Mouse (Mus musculus): Measurements from ENCODE around the gene Il27ra. TPM values are rescaled to one million over a fixed set of nuclear protein-coding genes. Genes with fewer than 3 reads are reported as not detected.

Il27ra gene
- total and polyA plus RNA-seq, 2 experiments from 2014 or later, result 2.6 to 3.9 TPM

GRCm38 (mm10) chr8:83981533-83981932, 60.9 kb downstream of the Il27ra start:
- Histone ChIP-seq H3K9ac (replicated peaks; ENCODE audit: low read depth, low read length) (no peak overlapping the region), H3K27ac (ENCODE audit: low read depth) (peak overlapping the region; percentile 97), H3K4me1 (ENCODE audit: control insufficient read depth, insufficient read depth) (peaks cover 41% of the 10 kb centered on the region), H3K4me3 (ENCODE audit: low read depth, low read length) (no peak overlapping the region), H3K9me3 (replicated peaks; ENCODE audit: control insufficient read depth, low read length) (no peaks in the 10 kb centered on the region), H3K36me3 (replicated peaks; ENCODE audit: control insufficient read depth, insufficient read depth, low read length) (peaks cover 55% of the 10 kb centered on the region), H3K27me3 (ENCODE audit: control insufficient read depth, insufficient read depth, low read length) (no peaks in the 10 kb centered on the region), H3K4me2 (ENCODE audit: low read depth, low read length) (no peak overlapping the region)
- DNase-seq (ENCODE audit: low spot score), result no peak
- 85% methylated on average over 7 of the region's 7 CpGs for WGBS
- ATAC-seq (ENCODE audit: insufficient read depth, low read depth), result no peak
- TF ChIP-seq CTCF (IDR thresholded peaks at IDR 0.05; ENCODE audit: low read depth), result no peak; the same call in 1 of the 2 replicates
- TF ChIP-seq EP300 (IDR thresholded peaks at IDR 0.05; ENCODE audit: low read depth), result no peak

GRCm38 (mm10) chr8:83980845-83981244, 61.5 kb downstream of the Il27ra start:
- H3K27me3 ChIP-seq (ENCODE audit: control insufficient read depth, insufficient read depth, low read length), result no peaks in the 10 kb centered on the region
- peak; percentile 63 for TF ChIP-seq CTCF (IDR thresholded peaks at IDR 0.05; ENCODE audit: low read depth)
- peak; percentile 67; the same call in 1 of the 2 replicates for TF ChIP-seq EP300 (IDR thresholded peaks at IDR 0.05; ENCODE audit: low read depth)
- H3K36me3 ChIP-seq (replicated peaks; ENCODE audit: control insufficient read depth, insufficient read depth, low read length), result peaks cover 48% of the 10 kb centered on the region
- peak; percentile 73 for DNase-seq (ENCODE audit: low spot score)
- H3K27ac ChIP-seq (ENCODE audit: low read depth), result peak overlapping the region; percentile 97
- peak; percentile 84 for ATAC-seq (ENCODE audit: insufficient read depth, low read depth)
- no peak overlapping the region for H3K4me2 ChIP-seq (ENCODE audit: low read depth, low read length)
- no peak overlapping the region for H3K4me3 ChIP-seq (ENCODE audit: low read depth, low read length)
- H3K4me1 ChIP-seq (ENCODE audit: control insufficient read depth, insufficient read depth), result peaks cover 44% of the 10 kb centered on the region
- no peak overlapping the region for H3K9ac ChIP-seq (replicated peaks; ENCODE audit: low read depth, low read length)
- H3K9me3 ChIP-seq (replicated peaks; ENCODE audit: control insufficient read depth, low read length), result no peaks in the 10 kb centered on the region
- 43% methylated on average over 8 of the region's 8 CpGs for WGBS

MicroRNA genes within 50 kb of the gene (microRNA counts, 519-probe panel; counts per million panel counts)
- microRNA mmu-miR-1199 (not detected), microRNA mmu-miR-709 (not detected)

Small RNA genes lying within 50 kb of the gene (microRNA-seq; reads per million reads assigned to microRNA genes)
- not detected for gene Mir1199
- not detected for gene Mir709
- 4.1 reads per million, percentile 18 among the genes with 10 or more reads in this experiment for gene Mir8111

Other genes starting within 250 kb of the Il27ra start
- gene Adgrl1, start 142.5 kb downstream of the Il27ra start, total RNA-seq (2014; rRNA removed; ENCODE audit: low replicate concordance), result 28.7 and 58.4 TPM in 2 replicates
- 3.8 and 4.4 TPM in 2 replicates for gene Adgrl1, start 142.5 kb downstream of the Il27ra start, polyA plus RNA-seq (2015; fragmentation: Nextera tagmentation; extraction: Ambion mirVana)
- 0.08 and 1.3 TPM in 2 replicates for gene Gm10644, start 87.4 kb downstream of the Il27ra start, total RNA-seq (2014; rRNA removed; ENCODE audit: low replicate concordance)
- 0.41 and 0.42 TPM in 2 replicates for gene Gm10644, start 87.4 kb downstream of the Il27ra start, polyA plus RNA-seq (2015; fragmentation: Nextera tagmentation; extraction: Ambion mirVana)
- 109 and 155 TPM in 2 replicates for gene Asf1b, start 87.1 kb downstream of the Il27ra start, total RNA-seq (2014; rRNA removed; ENCODE audit: low replicate concordance)
- 19.2 and 21.5 TPM in 2 replicates for gene Asf1b, start 87.1 kb downstream of the Il27ra start, polyA plus RNA-seq (2015; fragmentation: Nextera tagmentation; extraction: Ambion mirVana)
- 246 and 345 TPM in 2 replicates for gene Prkaca, start 69.6 kb downstream of the Il27ra start, total RNA-seq (2014; rRNA removed; ENCODE audit: low replicate concordance)
- 305 and 312 TPM in 2 replicates for gene Prkaca, start 69.6 kb downstream of the Il27ra start, polyA plus RNA-seq (2015; fragmentation: Nextera tagmentation; extraction: Ambion mirVana)
- 46.3 and 52.0 TPM in 2 replicates for gene Samd1, start 44.9 kb downstream of the Il27ra start, total RNA-seq (2014; rRNA removed; ENCODE audit: low replicate concordance)
- 3.6 and 3.7 TPM in 2 replicates for gene Samd1, start 44.9 kb downstream of the Il27ra start, polyA plus RNA-seq (2015; fragmentation: Nextera tagmentation; extraction: Ambion mirVana)
- not detected in 2 replicates for gene 1700067K01Rik, start 41.1 kb downstream of the Il27ra start, total RNA-seq (2014; rRNA removed; ENCODE audit: low replicate concordance)
- gene 1700067K01Rik, start 41.1 kb downstream of the Il27ra start, polyA plus RNA-seq (2015; fragmentation: Nextera tagmentation; extraction: Ambion mirVana), result 0.96 and 1.3 TPM in 2 replicates
- gene 2210011C24Rik, start 30.4 kb downstream of the Il27ra start, total RNA-seq (2014; rRNA removed; ENCODE audit: low replicate concordance), result 17.8 TPM in 1 of 2 replicates, not detected in the other
- gene 2210011C24Rik, start 30.4 kb downstream of the Il27ra start, polyA plus RNA-seq (2015; fragmentation: Nextera tagmentation; extraction: Ambion mirVana), result 0.48 and 0.88 TPM in 2 replicates
- not detected in 2 replicates for gene Palm3, start 21.1 kb downstream of the Il27ra start, total RNA-seq (2014; rRNA removed; ENCODE audit: low replicate concordance)
- gene Palm3, start 21.1 kb downstream of the Il27ra start, polyA plus RNA-seq (2015; fragmentation: Nextera tagmentation; extraction: Ambion mirVana), result 0.33 and 0.41 TPM in 2 replicates
- gene Rln3, start 2.4 kb upstream of the Il27ra start, total RNA-seq (2014; rRNA removed; ENCODE audit: low replicate concordance), result not detected in 2 replicates
- not detected in 2 replicates for gene Rln3, start 2.4 kb upstream of the Il27ra start, polyA plus RNA-seq (2015; fragmentation: Nextera tagmentation; extraction: Ambion mirVana)
- 1.3 and 3.8 TPM in 2 replicates for gene Gm10643, start 22.5 kb upstream of the Il27ra start, total RNA-seq (2014; rRNA removed; ENCODE audit: low replicate concordance)
- 1.0 and 1.7 TPM in 2 replicates for gene Gm10643, start 22.5 kb upstream of the Il27ra start, polyA plus RNA-seq (2015; fragmentation: Nextera tagmentation; extraction: Ambion mirVana)
- 11.7 and 15.3 TPM in 2 replicates for gene Rfx1, start 24.2 kb upstream of the Il27ra start, total RNA-seq (2014; rRNA removed; ENCODE audit: low replicate concordance)
- gene Rfx1, start 24.2 kb upstream of the Il27ra start, polyA plus RNA-seq (2015; fragmentation: Nextera tagmentation; extraction: Ambion mirVana), result 2.3 and 2.4 TPM in 2 replicates
- gene Dcaf15, start 62.2 kb upstream of the Il27ra start, total RNA-seq (2014; rRNA removed; ENCODE audit: low replicate concordance), result 16.1 and 29.3 TPM in 2 replicates
- gene Dcaf15, start 62.2 kb upstream of the Il27ra start, polyA plus RNA-seq (2015; fragmentation: Nextera tagmentation; extraction: Ambion mirVana), result 2.9 and 3.3 TPM in 2 replicates
- gene Podnl1, start 83.4 kb upstream of the Il27ra start, total RNA-seq (2014; rRNA removed; ENCODE audit: low replicate concordance), result not detected in 2 replicates
- 0.04 TPM in 2 replicates for gene Podnl1, start 83.4 kb upstream of the Il27ra start, polyA plus RNA-seq (2015; fragmentation: Nextera tagmentation; extraction: Ambion mirVana)
- 13.1 and 17.1 TPM in 2 replicates for gene Cc2d1a, start 105.3 kb upstream of the Il27ra start, total RNA-seq (2014; rRNA removed; ENCODE audit: low replicate concordance)
- gene Cc2d1a, start 105.3 kb upstream of the Il27ra start, polyA plus RNA-seq (2015; fragmentation: Nextera tagmentation; extraction: Ambion mirVana), result 8.4 and 10.2 TPM in 2 replicates
- 0.43 TPM in 1 of 2 replicates, not detected in the other for gene 4930432K21Rik, start 105.4 kb upstream of the Il27ra start, total RNA-seq (2014; rRNA removed; ENCODE audit: low replicate concordance)
- 0.34 and 0.48 TPM in 2 replicates for gene 4930432K21Rik, start 105.4 kb upstream of the Il27ra start, polyA plus RNA-seq (2015; fragmentation: Nextera tagmentation; extraction: Ambion mirVana)
- gene Nanos3, start 142.6 kb upstream of the Il27ra start, total RNA-seq (2014; rRNA removed; ENCODE audit: low replicate concordance), result 1.4 TPM in 1 of 2 replicates, not detected in the other
- gene Nanos3, start 142.6 kb upstream of the Il27ra start, polyA plus RNA-seq (2015; fragmentation: Nextera tagmentation; extraction: Ambion mirVana), result 4.6 and 6.0 TPM in 2 replicates
- 23.8 and 31.4 TPM in 2 replicates for gene Zswim4, start 194.5 kb upstream of the Il27ra start, total RNA-seq (2014; rRNA removed; ENCODE audit: low replicate concordance)
- 4.6 and 5.8 TPM in 2 replicates for gene Zswim4, start 194.5 kb upstream of the Il27ra start, polyA plus RNA-seq (2015; fragmentation: Nextera tagmentation; extraction: Ambion mirVana)
- gene D8Ertd738e, start 207.1 kb upstream of the Il27ra start, total RNA-seq (2014; rRNA removed; ENCODE audit: low replicate concordance), result 90.3 and 93.2 TPM in 2 replicates
- 382 and 414 TPM in 2 replicates for gene D8Ertd738e, start 207.1 kb upstream of the Il27ra start, polyA plus RNA-seq (2015; fragmentation: Nextera tagmentation; extraction: Ambion mirVana)
- 25.8 and 74.7 TPM in 2 replicates for gene Mri1, start 214.7 kb upstream of the Il27ra start, total RNA-seq (2014; rRNA removed; ENCODE audit: low replicate concordance)
- 37.3 and 39.2 TPM in 2 replicates for gene Mri1, start 214.7 kb upstream of the Il27ra start, polyA plus RNA-seq (2015; fragmentation: Nextera tagmentation; extraction: Ambion mirVana)
- gene Ccdc130, start 227.8 kb upstream of the Il27ra start, total RNA-seq (2014; rRNA removed; ENCODE audit: low replicate concordance), result 7.0 and 14.4 TPM in 2 replicates
- 12.2 and 12.7 TPM in 2 replicates for gene Ccdc130, start 227.8 kb upstream of the Il27ra start, polyA plus RNA-seq (2015; fragmentation: Nextera tagmentation; extraction: Ambion mirVana)